In genomic region chr19:45221458-45221783, GRCm38 (mm10) we compare ENCODE assay signal across 8 mouse cellular contexts. TPM values are rescaled to one million over a fixed set of nuclear protein-coding genes. Genes with fewer than 3 reads are reported as not detected.
A peak's percentile ranks its signal among the peaks of the same experiment; 100 is the strongest.
DNase-seq lines count a peak whose midpoint lies in the region; ATAC-seq and TF ChIP-seq lines count a peak whose summit lies in the region.

No protein-coding gene starts in this region.

- 0 out of 2 replicates have a peak overlapping the region, but pooled peaks have one; percentile 43 for H3K9ac ChIP-seq in heart, embryonic 12.5 days
- H3K9ac ChIP-seq in ES-E14 (ENCODE audit: insufficient read depth, low read depth, low read length, poor library complexity, severe bottlenecking) = peak overlapping the region; percentile 75; the same call in 1 of the 2 replicates
- peak overlapping the region; percentile 62; the same call in 1 of the 2 replicates for H3K9ac ChIP-seq in hindbrain, embryonic 13.5 days
- H3K9ac ChIP-seq in midbrain, embryonic 12.5 days (replicated peaks) = no peak overlapping the region

- H3K36me3 ChIP-seq in heart, embryonic 12.5 days = no peaks in the 10 kb centered on the region
- no peaks in the 10 kb centered on the region for H3K36me3 ChIP-seq in ES-E14 (ENCODE audit: control insufficient read depth, insufficient read depth, low read length, poor library complexity, severe bottlenecking)
- H3K36me3 ChIP-seq in hindbrain, embryonic 13.5 days = no peaks in the 10 kb centered on the region
- H3K36me3 ChIP-seq in midbrain, embryonic 12.5 days = no peaks in the 10 kb centered on the region

- ATAC-seq in heart, embryonic 12.5 days (ENCODE audit: insufficient number of reproducible peaks, low FRiP score) = no peak
- ATAC-seq in hindbrain, embryonic 13.5 days (ENCODE audit: low FRiP score) = 0 out of 2 replicates have a peak, but pooled peaks have one; percentile 8
- ATAC-seq in midbrain, embryonic 12.5 days (ENCODE audit: low FRiP score, low read depth) = no peak
- ATAC-seq in activated CD4-positive, CD25-positive, alpha-beta regulatory T cell, adult 4 months = no peak

- H3K4me1 ChIP-seq in heart, embryonic 12.5 days (replicated peaks) = peaks cover 17% of the 10 kb centered on the region
- H3K4me1 ChIP-seq in ES-E14 (ENCODE audit: control insufficient read depth in 2 of 2, insufficient read depth in 2 of 2, low read length in 2 of 2, poor library complexity in 1 of 2) = peaks cover 0 to 7% of the 10 kb centered on the region in 2 experiments; a peak in 1 of 4 replicates
- H3K4me1 ChIP-seq in hindbrain, embryonic 13.5 days (replicated peaks) = peaks cover 37% of the 10 kb centered on the region
- H3K4me1 ChIP-seq in midbrain, embryonic 12.5 days = peaks cover 11% of the 10 kb centered on the region

- 2% methylated on average over 9 of the region's 9 CpGs for WGBS in heart, embryonic 12.5 days
- WGBS in hindbrain, embryonic 13.5 days = 2% methylated on average over 9 of the region's 9 CpGs
- 3% methylated on average over 9 of the region's 9 CpGs for WGBS in midbrain, embryonic 12.5 days

- peak overlapping the region; percentile 70 for H3K4me2 ChIP-seq in heart, embryonic 12.5 days
- peak overlapping the region; percentile 59 for H3K4me2 ChIP-seq in hindbrain, embryonic 13.5 days
- H3K4me2 ChIP-seq in midbrain, embryonic 12.5 days (replicated peaks) = peak overlapping the region; percentile 48

- in situ Hi-C loops in ES-E14 (cut with MboI; ENCODE audit: low sequenced_read_pairs in 2 of 2, unreplicated experiment in 2 of 2) = loop anchor here (5.0 to 10.0 kb wide), 4 partner anchors 323 to 526 kb away; partner anchors contain the start of genes Npm3 (in 2 of the 2) and Fgf8 (in 1 of the 2)

- no peak for DNase-seq in heart, adult 11 months
- no peak for DNase-seq in ES-E14 (ENCODE audit: low read depth, low spot score)
- DNase-seq in cerebellum, postnatal 4 days (ENCODE audit: low spot score in 2 of 2) = no peak
- DNase-seq in cerebellum, adult 11-12 months = no peak

- no peaks in the 10 kb centered on the region for H3K9me3 ChIP-seq in heart, embryonic 12.5 days (replicated peaks)
- no peaks in the 10 kb centered on the region for H3K9me3 ChIP-seq in ES-E14 (ENCODE audit: control insufficient read depth, insufficient read depth, low read depth, low read length)
- no peaks in the 10 kb centered on the region for H3K9me3 ChIP-seq in hindbrain, embryonic 13.5 days
- H3K9me3 ChIP-seq in midbrain, embryonic 12.5 days = no peaks in the 10 kb centered on the region

- H3K4me3 ChIP-seq in heart, embryonic 12.5 days = peak overlapping the region; percentile 40
- peak overlapping the region; percentile 11 to 27; a peak in 3 of 4 replicates for H3K4me3 ChIP-seq in ES-E14 (ENCODE audit: insufficient read depth in 1 of 2, low read depth in 1 of 2, low read length in 2 of 2, poor library complexity in 1 of 2, severe bottlenecking in 1 of 2)
- peak overlapping the region; percentile 27 for H3K4me3 ChIP-seq in hindbrain, embryonic 13.5 days
- H3K4me3 ChIP-seq in midbrain, embryonic 12.5 days = peak overlapping the region; percentile 26

- peaks cover 76% of the 10 kb centered on the region for H3K27me3 ChIP-seq in heart, embryonic 12.5 days (replicated peaks)
- peaks cover 80% of the 10 kb centered on the region for H3K27me3 ChIP-seq in hindbrain, embryonic 13.5 days
- peaks cover 90% of the 10 kb centered on the region for H3K27me3 ChIP-seq in midbrain, embryonic 12.5 days

- H3K27ac ChIP-seq in heart, embryonic 12.5 days (ENCODE audit: poor library complexity, severe bottlenecking) = no peak overlapping the region
- H3K27ac ChIP-seq in ES-E14 (ENCODE audit: insufficient read depth, low read depth, low read length, poor library complexity, severe bottlenecking) = no peak overlapping the region
- no peak overlapping the region for H3K27ac ChIP-seq in hindbrain, embryonic 13.5 days
- H3K27ac ChIP-seq in midbrain, embryonic 12.5 days (replicated peaks) = no peak overlapping the region

TF ChIP-seq in ES-E14, 5 proteins besides CTCF, POLR2A, EP300 and RAD21:
- TF ChIP-seq CHD2 (IDR thresholded peaks at IDR 0.05; ENCODE audit: low read depth, low read length) (no peak), ZNF384 (IDR thresholded peaks at IDR 0.05; ENCODE audit: low read depth, low read length) (no peak), MAFK (IDR thresholded peaks at IDR 0.05; ENCODE audit: insufficient read depth, low read depth, low read length) (no peak), HCFC1 (IDR thresholded peaks at IDR 0.05; ENCODE audit: borderline replicate concordance, insufficient read depth, low read length) (no peak), ZC3H11A (IDR thresholded peaks at IDR 0.05; ENCODE audit: borderline replicate concordance, low read depth, low read length) (no peak)

RNA-seq across cellular contexts. Expression of gene Lbx1, which starts 14.2 kb away (rescaled TPM):
- not detected in 2 replicates for polyA plus RNA-seq in heart, embryonic 12.5 days (2016; fragmentation: Nextera tagmentation; extraction: Ambion mirVana)
- total RNA-seq in ES-E14 (2012; rRNA removed) = 0.16 and 0.22 TPM in 2 replicates
- polyA plus RNA-seq in hindbrain, embryonic 13.5 days (2015; fragmentation: Nextera tagmentation; extraction: Ambion mirVana) = 9.5 and 11.8 TPM in 2 replicates
- polyA plus RNA-seq in midbrain, embryonic 12.5 days (2016; fragmentation: Nextera tagmentation; extraction: Ambion mirVana) = 0.06 and 0.12 TPM in 2 replicates
- not detected for polyA plus RNA-seq in activated CD4-positive, CD25-positive, alpha-beta regulatory T cell, adult 4 months (2017; shearing (Covaris generic))
